Mouse (Mus musculus): ENCODE measurements at regions not wholly inside any gene's neighbourhood (a gene's known extent, or its start where the extent isn't known, plus 50 kb on each side); places are given as distances from the start of the nearest gene placed in this dataset.

DNA sequence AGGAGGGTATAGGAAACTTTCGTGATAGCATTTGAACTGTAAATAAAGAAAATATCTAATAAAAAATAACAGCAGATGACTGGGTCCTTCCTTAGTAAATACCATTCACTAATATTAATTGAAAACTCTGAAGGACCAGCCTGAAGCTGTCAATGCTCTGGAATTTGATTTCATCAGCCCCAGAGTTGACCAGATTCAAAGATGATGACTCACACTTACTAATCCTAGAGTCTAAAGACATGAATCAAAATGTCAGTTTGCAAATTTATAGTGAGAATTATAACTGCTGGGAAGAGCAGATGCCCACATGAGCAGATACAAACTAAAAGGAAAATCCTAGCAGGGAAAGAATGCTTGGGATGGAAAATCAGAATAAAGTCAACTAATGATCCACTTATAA is 77.8 kb upstream of the Tac1 start:
- no peaks in the 10 kb centered on the region for H3K36me3 ChIP-seq
- no peaks in the 10 kb centered on the region for H3K9me3 ChIP-seq
- no peak overlapping the region for H3K4me2 ChIP-seq (replicated peaks)
- no peaks in the 10 kb centered on the region for H3K4me1 ChIP-seq
- H3K9ac ChIP-seq: no peak overlapping the region
- no peak for ATAC-seq (ENCODE audit: insufficient number of reproducible peaks, insufficient read depth, low FRiP score, low TSS enrichment)
- H3K4me3 ChIP-seq: no peak overlapping the region
- 77% methylated on average over 1 of the region's 1 CpGs for WGBS
- H3K27ac ChIP-seq: no peak overlapping the region
- no peaks in the 10 kb centered on the region for H3K27me3 ChIP-seq

DNA sequence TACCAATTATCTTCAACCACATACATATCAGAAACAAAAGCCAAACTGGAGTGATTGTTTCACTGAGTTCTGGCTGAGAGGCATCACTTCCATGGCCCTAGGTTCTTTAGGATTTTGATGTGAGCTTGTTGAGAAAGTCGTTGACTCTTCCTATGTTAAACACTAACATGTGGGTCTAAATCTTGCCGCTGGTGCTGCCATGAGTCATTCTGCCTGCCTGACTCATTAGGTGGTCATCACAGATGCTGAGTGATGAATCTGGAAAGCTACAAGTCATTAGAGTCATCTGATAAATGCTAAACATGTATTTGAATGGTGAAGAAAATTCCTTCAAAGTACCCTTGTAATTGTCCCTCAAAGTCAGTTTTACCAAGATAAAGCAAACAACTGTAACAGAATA is 60.4 kb upstream of the Tac1 start:
- H3K27ac ChIP-seq: no peak overlapping the region
- WGBS: 54% methylated on average over 2 of the region's 2 CpGs

GRCm38 (mm10) chr6:7496766-7497165 is 57.9 kb upstream of the Tac1 start:
- no peak overlapping the region for H3K9ac ChIP-seq

More for the DNA sequence above, 60.4 kb upstream of the Tac1 start:
- Histone ChIP-seq H3K4me1 (0 out of 2 replicates have a peak, but pooled peaks cover 5% of the 10 kb centered on the region), H3K27me3 (no peaks in the 10 kb centered on the region), H3K4me2 (replicated peaks) (no peak overlapping the region), H3K4me3 (no peak overlapping the region), H3K9me3 (no peaks in the 10 kb centered on the region), H3K9ac (no peak overlapping the region), H3K36me3 (no peaks in the 10 kb centered on the region)
- ATAC-seq (ENCODE audit: insufficient number of reproducible peaks, insufficient read depth, low FRiP score, low TSS enrichment): no peak

More at GRCm38 (mm10) chr6:7496766-7497165, 57.9 kb upstream of the Tac1 start:
- Histone ChIP-seq H3K27me3 (no peaks in the 10 kb centered on the region), H3K27ac (no peak overlapping the region), H3K36me3 (no peaks in the 10 kb centered on the region), H3K9me3 (no peaks in the 10 kb centered on the region), H3K4me3 (no peak overlapping the region), H3K4me2 (replicated peaks) (no peak overlapping the region), H3K4me1 (0 out of 2 replicates have a peak, but pooled peaks cover 5% of the 10 kb centered on the region)
- ATAC-seq (ENCODE audit: insufficient number of reproducible peaks, insufficient read depth, low FRiP score, low TSS enrichment): no peak
- 25% methylated on average over 3 of the region's 3 CpGs for WGBS

Measured in embryonic facial prominence, embryonic 12.5 days (tissue).